Mouse (Mus musculus): ENCODE measurements at regions not wholly inside any gene's neighbourhood (a gene's known extent, or its start where the extent isn't known, plus 50 kb on each side); places are given as distances from the start of the nearest gene placed in this dataset.

GRCm38 (mm10) chr2:11365371-11365770, 188.5 kb downstream of the Pfkfb3 start:
- peak; percentile 19 for DNase-seq (ENCODE audit: low spot score)
- intact Hi-C loops (cut with DNase I) = loop anchor here (5.0 kb wide), 2 partner anchors 33 to 62 kb away; no protein-coding TSS in a partner anchor

GRCm38 (mm10) chr2:11364111-11364510, 189.8 kb downstream of the Pfkfb3 start:
- intact Hi-C loops (cut with DNase I) = no loop called here
- no peak for DNase-seq (ENCODE audit: low spot score)

GRCm38 (mm10) chr2:11363061-11363464, 190.8 kb downstream of the Pfkfb3 start:
- intact Hi-C loops (cut with DNase I) = no loop called here

GRCm38 (mm10) chr2:11362205-11362994, 190.5 kb downstream of the Prkcq start:
- DNase-seq (ENCODE audit: low spot score) = no peak

More at GRCm38 (mm10) chr2:11363061-11363464, 190.8 kb downstream of the Pfkfb3 start:
- no peak for DNase-seq (ENCODE audit: low spot score)

GRCm38 (mm10) chr2:11359280-11359679, 187.4 kb downstream of the Prkcq start:
- intact Hi-C loops (cut with DNase I) = no loop called here
- no peak for DNase-seq (ENCODE audit: low spot score)

More at GRCm38 (mm10) chr2:11362205-11362994, 190.5 kb downstream of the Prkcq start:
- intact Hi-C loops (cut with DNase I) = no loop called here

- no peak for DNase-seq (ENCODE audit: low spot score)
- intact Hi-C loops (cut with DNase I) = no loop called here
Measured at GRCm38 (mm10) chr2:11356714-11357113, 184.8 kb downstream of the Prkcq start.

GRCm38 (mm10) chr2:11355594-11355993, 183.7 kb downstream of the Prkcq start:
- no peak for DNase-seq (ENCODE audit: low spot score)

More at GRCm38 (mm10) chr2:11355594-11355993, 183.7 kb downstream of the Prkcq start:
- intact Hi-C loops (cut with DNase I) = no loop called here

Data from heart, postnatal 25 days (tissue).